Mouse (Mus musculus): ENCODE measurements around the gene Me3.

- TF ChIP-seq CTCF (IDR thresholded peaks at IDR 0.05; ENCODE audit: insufficient read depth, low read depth, low read length) (no peak), POLR2A (IDR thresholded peaks at IDR 0.05; ENCODE audit: insufficient read depth, low read depth, low read length) (no peak)
Measured at GRCm38 (mm10) chr7:89837841-89838240, 205.6 kb downstream of the Me3 start.
